Mouse (Mus musculus): ENCODE data around the gene Tfb2m.

Tfb2m gene

GRCm38 (mm10) chr1:179492908-179493307 lies 53.2 kb downstream of the Tfb2m start:
- no peak for DNase-seq

- DNase-seq = no peak
Measured at GRCm38 (mm10) chr1:179488520-179488919, 57.5 kb downstream of the Tfb2m start.

- DNase-seq = no peak
Measured at GRCm38 (mm10) chr1:179487990-179488389, 58.1 kb downstream of the Tfb2m start.

GRCm38 (mm10) chr1:179487238-179487637 lies 58.8 kb downstream of the Tfb2m start:
- DNase-seq = no peak

GRCm38 (mm10) chr1:179485784-179486540 lies 60.1 kb downstream of the Tfb2m start:
- no peak for DNase-seq

- no peak for DNase-seq
Measured at GRCm38 (mm10) chr1:179480862-179481261, 65.2 kb downstream of the Tfb2m start.
